Mouse (Mus musculus) MEL (cell line): ENCODE data around the gene Fgfr3. TPM values are rescaled to one million over a fixed set of nuclear protein-coding genes. Genes with fewer than 3 reads are reported as not detected.

Experiments used
- DNase-seq: peaks from one replicate; pipeline ENCODE4 v3.0.0; 2011; ENCODE audit warnings: low read depth, low spot score
- H3K27ac ChIP-seq: 2 replicates; pipeline ENCODE4 v1.5.1; 2012; ENCODE audit warnings: low read depth, mild to moderate bottlenecking, control low read depth, low read length, moderate library complexity; ENCODE audit not compliant: control insufficient read depth
- H3K27me3 ChIP-seq, 2 experiments: fragments of 150-350 bp in 1 of 2; sonication (generic) in 1 of 2; 2 replicates each; pipeline ENCODE4 v1.6.1; 2012; ENCODE audit warnings: low read length in 2 of 2, mild to moderate bottlenecking in 2 of 2, improper control_type of control experiment in 1 of 2, moderate library complexity in 1 of 2; ENCODE audit not compliant: insufficient read depth in 2 of 2, control insufficient read depth in 1 of 2
- H3K36me3 ChIP-seq, 2 experiments: 2 replicates each; pipeline ENCODE4 v1.6.1; 2012 to 2014; ENCODE audit warnings: low read length in 2 of 2, improper control_type of control experiment in 1 of 2, inconsistent platforms in 1 of 2, mild to moderate bottlenecking in 1 of 2; ENCODE audit not compliant: insufficient read depth in 2 of 2, control insufficient read depth in 1 of 2
- H3K4me1 ChIP-seq, 2 experiments: fragments of 150-350 bp in 1 of 2; sonication (generic) in 1 of 2; 2 replicates each; pipeline ENCODE4 v1.6.1; 2012; ENCODE audit warnings: low read length in 2 of 2, improper control_type of control experiment in 1 of 2, mild to moderate bottlenecking in 1 of 2; ENCODE audit not compliant: insufficient read depth in 2 of 2, control insufficient read depth in 1 of 2
- H3K4me3 ChIP-seq, 2 experiments: fragments of 150-350 bp in 1 of 2; sonication (generic) in 1 of 2; 2 replicates each; pipeline ENCODE4 v1.5.1; 2012; ENCODE audit warnings: low read depth in 2 of 2, low read length in 2 of 2, mild to moderate bottlenecking in 2 of 2, moderate library complexity in 2 of 2, control low read depth in 1 of 2, improper control_type of control experiment in 1 of 2; ENCODE audit not compliant: control insufficient read depth in 1 of 2, insufficient read depth in 1 of 2
- H3K79me2 ChIP-seq: 2 replicates; pipeline ENCODE4 v1.6.1; 2012; ENCODE audit warnings: mild to moderate bottlenecking, low read length, moderate library complexity; ENCODE audit not compliant: control insufficient read depth, poor library complexity, insufficient read depth
- H3K9ac ChIP-seq: 2 replicates; pipeline ENCODE4 v1.6.1; 2012; ENCODE audit warnings: low read depth, mild to moderate bottlenecking, control low read depth, low read length, moderate library complexity; ENCODE audit not compliant: control insufficient read depth, poor library complexity, severe bottlenecking
- H3K9me3 ChIP-seq: fragments of 150-350 bp; sonication (generic); replicated peaks from 2 replicates; pipeline ENCODE4 v1.6.1; 2012; ENCODE audit warnings: mild to moderate bottlenecking, low read length, improper control_type of control experiment, moderate library complexity; ENCODE audit not compliant: insufficient read depth
- CHD2 ChIP-seq: IDR thresholded peaks from 2 replicates; pipeline ENCODE4 v1.6.1; 2011; ENCODE audit warnings: low read length, improper control_type of control experiment
- E2F4 ChIP-seq: IDR thresholded peaks from 2 replicates; pipeline ENCODE4 v1.6.1; 2011; ENCODE audit warnings: low read depth, low read length, improper control_type of control experiment, borderline replicate concordance
- ELF1 ChIP-seq: IDR thresholded peaks from 2 replicates; pipeline ENCODE4 v1.6.1; 2014; ENCODE audit warnings: low read depth, mild to moderate bottlenecking, inconsistent platforms, low read length, improper control_type of control experiment, moderate library complexity
- ETS1 ChIP-seq: IDR thresholded peaks from 2 replicates; pipeline ENCODE4 v1.6.1; 2012; ENCODE audit warnings: low read depth, mild to moderate bottlenecking, inconsistent platforms, low read length, improper control_type of control experiment, moderate library complexity
- GABPA ChIP-seq: IDR thresholded peaks from 2 replicates; pipeline ENCODE4 v1.6.1; 2012; ENCODE audit warnings: low read depth, mild to moderate bottlenecking, inconsistent platforms, low read length, improper control_type of control experiment, moderate library complexity
- HCFC1 ChIP-seq: IDR thresholded peaks from 2 replicates; pipeline ENCODE4 v1.6.1; 2012; ENCODE audit warnings: low read depth, mild to moderate bottlenecking, inconsistent platforms, low read length, improper control_type of control experiment, moderate library complexity
- KAT2A ChIP-seq: conservative IDR thresholded peaks from 2 replicates; pipeline ENCODE4 v1.6.1; 2012; ENCODE audit warnings: low read depth, low read length, improper control_type of control experiment, inconsistent platforms
- MAX ChIP-seq: IDR thresholded peaks from 2 replicates; pipeline ENCODE4 v1.6.1; 2011; ENCODE audit warnings: low read length, improper control_type of control experiment
- MAZ ChIP-seq: IDR thresholded peaks from 2 replicates; pipeline ENCODE4 v1.6.1; 2012; ENCODE audit warnings: low read depth, mild to moderate bottlenecking, inconsistent platforms, low read length, improper control_type of control experiment
- MEF2A ChIP-seq: IDR thresholded peaks from 2 replicates; pipeline ENCODE4 v1.6.1; 2014; ENCODE audit warnings: low read depth, mild to moderate bottlenecking, inconsistent platforms, low read length, improper control_type of control experiment; ENCODE audit not compliant: poor library complexity, insufficient replicate concordance, severe bottlenecking; ENCODE audit errors: extremely low read depth
- MYB ChIP-seq: IDR thresholded peaks from 2 replicates; pipeline ENCODE4 v1.6.1; 2011; ENCODE audit warnings: mild to moderate bottlenecking, low read depth, low read length, improper control_type of control experiment
- MYC ChIP-seq: IDR thresholded peaks from 2 replicates; pipeline ENCODE4 v1.6.1; 2011; ENCODE audit warnings: low read depth, mild to moderate bottlenecking, low read length, improper control_type of control experiment, moderate library complexity
- NELFE ChIP-seq: IDR thresholded peaks from 2 replicates; pipeline ENCODE4 v1.6.1; 2011; ENCODE audit warnings: low read depth, low read length, improper control_type of control experiment
- POLR2A ChIP-seq, 2 experiments: IDR thresholded peaks; 2 replicates each; pipeline ENCODE4 v1.6.1; 2011 to 2012; ENCODE audit warnings: low read length in 2 of 2, mild to moderate bottlenecking in 2 of 2, control low read depth in 1 of 2, improper control_type of control experiment in 1 of 2, low read depth in 1 of 2, moderate library complexity in 1 of 2; ENCODE audit not compliant: control insufficient read depth in 1 of 2, insufficient read depth in 1 of 2, poor library complexity in 1 of 2
- POLR2AphosphoS5 ChIP-seq: IDR thresholded peaks from 2 replicates; pipeline ENCODE4 v1.6.1; 2012; ENCODE audit warnings: low read depth, borderline replicate concordance, mild to moderate bottlenecking, inconsistent platforms, low read length, moderate library complexity, mixed read lengths
- SIN3A ChIP-seq: IDR thresholded peaks from 2 replicates; pipeline ENCODE4 v1.6.1; 2012; ENCODE audit warnings: low read length, improper control_type of control experiment, inconsistent platforms
- TBP ChIP-seq: IDR thresholded peaks from 2 replicates; pipeline ENCODE4 v1.8.0; 2011; ENCODE audit warnings: low read depth, low read length, improper control_type of control experiment
- USF1 ChIP-seq: IDR thresholded peaks from 2 replicates; pipeline ENCODE4 v1.6.1; 2014; ENCODE audit warnings: low read depth, mild to moderate bottlenecking, inconsistent platforms, low read length, improper control_type of control experiment, moderate library complexity
- ZC3H11A ChIP-seq: IDR thresholded peaks from 2 replicates; pipeline ENCODE4 v1.6.1; 2012; ENCODE audit warnings: low read depth, mild to moderate bottlenecking, inconsistent platforms, low read length, improper control_type of control experiment
- ZKSCAN1 ChIP-seq: IDR thresholded peaks from 2 replicates; pipeline ENCODE4 v1.6.1; 2012; ENCODE audit warnings: low read depth, mild to moderate bottlenecking, inconsistent platforms, low read length, improper control_type of control experiment, moderate library complexity
- ZNF384 ChIP-seq: IDR thresholded peaks from 2 replicates; pipeline ENCODE4 v1.6.1; 2012; ENCODE audit warnings: low read depth, mild to moderate bottlenecking, inconsistent platforms, low read length, improper control_type of control experiment
- polyA plus RNA-seq, 2 experiments: library from polyadenylated mRNA; stranded (reverse) in 1 of 2; unstranded in 1 of 2; fragments of >175 nt in 1 of 2; fragments of >200 nt in 1 of 2; gene quantifications; 2 replicates each; pipeline versions ENCODE4 v1.2.1 to v1.2.4; 2012; ENCODE audit warnings: low replicate concordance in 2 of 2, low read depth in 1 of 2; ENCODE audit not compliant: insufficient read length in 2 of 2, insufficient read depth in 1 of 2, missing spikeins in 1 of 2
- total RNA-seq: library from RNA; depleted of rRNA; stranded (reverse); fragments of 300-350 nt; gene quantifications from 2 replicates; pipeline ENCODE4 v1.2.3, GENCODE M21; 2012

Fgfr3 gene
- total and polyA plus RNA-seq, 3 experiments = 6.0 to 10.2 TPM; not detected in 1

DNA sequence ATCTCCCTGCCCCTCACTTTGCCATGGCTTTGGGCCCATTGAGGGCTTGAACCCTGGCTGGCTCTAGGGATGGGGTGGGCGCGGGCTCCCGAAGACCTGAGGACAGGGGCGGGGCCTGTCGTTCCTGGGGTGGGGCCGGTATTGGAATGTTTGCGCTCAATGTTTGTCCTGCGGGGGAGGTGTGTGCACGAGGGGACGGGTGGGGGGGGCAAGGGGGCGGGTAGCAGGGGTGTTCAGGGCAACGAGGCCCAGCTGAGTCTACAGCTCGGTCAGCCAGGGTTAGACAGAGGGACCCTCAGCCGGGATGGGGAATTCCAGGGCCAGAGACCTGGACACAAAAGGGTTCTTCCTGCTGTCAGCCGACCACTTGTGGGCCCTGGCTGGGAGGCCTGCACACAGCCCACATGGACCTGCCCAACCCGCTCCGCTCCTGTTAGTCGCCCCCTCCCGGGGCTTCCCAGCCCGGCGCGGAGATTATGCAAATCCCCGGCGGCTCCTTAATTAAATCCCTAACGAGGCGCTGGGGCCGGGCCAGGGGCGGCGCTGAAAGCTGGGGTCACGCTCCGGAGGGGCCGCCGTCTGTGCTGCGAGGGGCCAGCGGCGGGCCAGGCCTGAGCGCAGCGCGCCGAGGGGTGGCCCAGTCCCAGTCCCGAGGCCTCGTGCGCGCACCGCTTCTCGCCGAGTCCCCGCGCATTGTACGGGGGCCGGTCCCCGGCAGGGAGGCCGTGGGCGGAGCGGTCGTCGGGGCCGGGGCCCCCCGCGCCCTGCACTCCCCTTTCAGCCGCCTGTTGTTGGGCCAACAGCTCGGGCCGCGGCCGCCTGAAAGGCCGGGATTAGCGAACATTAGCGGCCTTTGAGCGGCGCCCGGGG lies 26.4 kb upstream of the Fgfr3 start:
- no peaks in the 10 kb centered on the region for H3K79me2 ChIP-seq
- TF ChIP-seq MAX = no peak
- TF ChIP-seq MYB = no peak
- no peaks in the 10 kb centered on the region for H3K9me3 ChIP-seq
- H3K4me3 ChIP-seq = no peak overlapping the region
- H3K36me3 ChIP-seq = no peaks in the 10 kb centered on the region
- no peak for DNase-seq
- peaks cover 2 to 11% of the 10 kb centered on the region in 2 experiments for H3K27me3 ChIP-seq
- H3K27ac ChIP-seq = no peak overlapping the region
- H3K9ac ChIP-seq = no peak overlapping the region
- no peaks in the 10 kb centered on the region for H3K4me1 ChIP-seq

DNA sequence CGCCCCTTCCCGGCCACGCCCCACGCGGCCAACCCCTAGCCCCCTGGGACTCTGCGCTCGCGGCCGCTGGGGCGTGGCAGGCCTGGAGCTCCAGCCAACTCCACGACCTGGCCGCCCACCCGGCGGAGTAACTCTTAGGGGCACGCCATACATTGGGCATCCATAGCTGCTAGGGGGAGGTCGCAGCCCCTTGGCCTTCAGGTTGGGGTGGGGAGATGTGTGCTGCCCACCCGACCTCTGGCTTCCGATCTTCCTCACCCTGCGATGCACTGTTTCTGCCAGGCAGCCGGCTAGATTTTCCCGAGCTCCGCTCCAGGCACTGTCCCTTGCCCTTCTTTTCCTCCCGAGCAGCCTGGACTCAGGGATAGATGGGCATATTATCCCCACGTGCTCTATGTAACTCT lies 25.8 kb upstream of the Fgfr3 start:
- DNase-seq = no peak
- no peaks in the 10 kb centered on the region for H3K9me3 ChIP-seq
- no peaks in the 10 kb centered on the region for H3K79me2 ChIP-seq
- no peak overlapping the region for H3K9ac ChIP-seq
- H3K4me3 ChIP-seq = no peak overlapping the region
- H3K36me3 ChIP-seq = no peaks in the 10 kb centered on the region
- no peak overlapping the region for H3K27ac ChIP-seq
- H3K27me3 ChIP-seq = peaks cover 2 to 11% of the 10 kb centered on the region in 2 experiments
- no peak for TF ChIP-seq USF1
- TF ChIP-seq HCFC1 = no peak
- no peak for TF ChIP-seq ZNF384
- no peak for TF ChIP-seq POLR2A (IDR thresholded peaks at IDR 0.05; ENCODE audit: control insufficient read depth in 1 of 2, insufficient read depth in 1 of 2, low read depth in 1 of 2, low read length in 2 of 2, poor library complexity in 1 of 2)
- no peak for TF ChIP-seq ETS1
- no peak for TF ChIP-seq MEF2A
- no peak for TF ChIP-seq MYB
- TF ChIP-seq ZKSCAN1 = no peak
- TF ChIP-seq CHD2 = no peak
- TF ChIP-seq NELFE = no peak
- no peak for TF ChIP-seq TBP
- no peak for TF ChIP-seq E2F4
- no peak for TF ChIP-seq KAT2A
- TF ChIP-seq MYC = no peak
- TF ChIP-seq SIN3A = no peak
- TF ChIP-seq GABPA = no peak
- no peak for TF ChIP-seq POLR2AphosphoS5
- no peak for TF ChIP-seq ZC3H11A
- TF ChIP-seq MAZ = no peak
- TF ChIP-seq ELF1 = no peak
- TF ChIP-seq, all 39 proteins: peak for 0
- no peaks in the 10 kb centered on the region for H3K4me1 ChIP-seq
